Mouse (Mus musculus) lung, postnatal 0 days (tissue): ENCODE measurements around the gene Fam50b. TPM values are rescaled to one million over a fixed set of nuclear protein-coding genes. Genes with fewer than 3 reads are reported as not detected.

ENCODE experiments used
- ATAC-seq: fragments of 200-750 bp; cut with Nextera tagmentation; 2 replicates; pipeline ENCODE4 v1.8.0; 2017; ENCODE audit warnings: moderate library complexity
- DNase-seq: peaks from one replicate; pipeline ENCODE4 v3.0.0-alpha.2; 2016; ENCODE audit warnings: low spot score
- H3K27ac ChIP-seq: fragments of 300-500 bp; sonication (generic); 2 replicates; pipeline ENCODE4 v1.5.1; 2014; ENCODE audit warnings: antibody characterized with exemption, mild to moderate bottlenecking, low read length, mixed read lengths
- H3K27me3 ChIP-seq: fragments of 300-500 bp; sonication (generic); replicated peaks from 2 replicates; pipeline ENCODE4 v1.6.1; 2014; ENCODE audit warnings: low read length, mixed read lengths; ENCODE audit not compliant: insufficient read depth
- H3K36me3 ChIP-seq: fragments of 300-500 bp; sonication (generic); 2 replicates; pipeline ENCODE4 v1.6.1; 2014; ENCODE audit warnings: low read length, mixed read lengths; ENCODE audit not compliant: insufficient read depth
- H3K4me1 ChIP-seq: fragments of 300-500 bp; sonication (generic); 2 replicates; pipeline ENCODE4 v1.6.1; 2014; ENCODE audit warnings: antibody characterized with exemption, low read depth, low read length, mixed read lengths; ENCODE audit not compliant: insufficient read depth
- H3K4me2 ChIP-seq: fragments of 300-500 bp; sonication (generic); replicated peaks from 2 replicates; pipeline ENCODE4 v1.6.1; 2014; ENCODE audit warnings: low read depth, mild to moderate bottlenecking, low read length, moderate library complexity, mixed read lengths
- H3K4me3 ChIP-seq: fragments of 300-500 bp; sonication (generic); 2 replicates; pipeline ENCODE4 v1.5.1; 2014; ENCODE audit warnings: low read depth, low read length
- H3K9ac ChIP-seq: fragments of 300-500 bp; sonication (generic); replicated peaks from 2 replicates; pipeline ENCODE4 v1.6.1; 2014; ENCODE audit warnings: low read depth, mild to moderate bottlenecking
- H3K9me3 ChIP-seq: fragments of 300-500 bp; sonication (generic); 2 replicates; pipeline ENCODE4 v1.6.1; 2016; ENCODE audit warnings: low read length, mixed read lengths
- CTCF ChIP-seq: IDR thresholded peaks from 2 replicates; pipeline ENCODE4 v1.5.1; 2016; ENCODE audit warnings: antibody characterized with exemption, mild to moderate bottlenecking
- EP300 ChIP-seq: IDR thresholded peaks from 2 replicates; pipeline ENCODE4 v1.6.1; 2016; ENCODE audit warnings: antibody characterized with exemption, mild to moderate bottlenecking, control low read depth
- WGBS: fragments of 180-500 bp; shearing (Covaris S2); extraction: QIAGEN DNeasy Blood & Tissue Kit; methylation state at CpG from one replicate; pipeline ENCODE4 v1.1.7; 2014; 5-methylcytosine and 5-hydroxymethylcytosine counted together
- polyA plus RNA-seq: library from polyadenylated mRNA; unstranded; fragments of >200 nt; fragmentation: Nextera tagmentation; extraction: Ambion mirVana; gene quantifications from 2 replicates; pipeline ENCODE4 v1.2.1, GENCODE M21; 2015

Fam50b gene
- polyA plus RNA-seq, 1 experiment from 2014 or later = 0.10 TPM

- no peaks in the 10 kb centered on the region for H3K9me3 ChIP-seq
- DNase-seq (no peak), ATAC-seq (no peak)
- no peak overlapping the region for H3K4me2 ChIP-seq
- H3K9ac ChIP-seq = no peak overlapping the region
- H3K27ac ChIP-seq = no peak overlapping the region
- TF ChIP-seq EP300 (no peak), CTCF (no peak)
- no peaks in the 10 kb centered on the region; the same call in 1 of the 2 replicates for H3K4me1 ChIP-seq
- 72% methylated on average over 1 of the region's 1 CpGs for WGBS
- H3K36me3 ChIP-seq = no peaks in the 10 kb centered on the region
- H3K4me3 ChIP-seq = no peak overlapping the region
- no peaks in the 10 kb centered on the region for H3K27me3 ChIP-seq
Observed at GRCm38 (mm10) chr13:34700630-34701029, 34.0 kb upstream of the Fam50b start.

- Histone ChIP-seq H3K4me3 (no peak overlapping the region), H3K4me2 (no peak overlapping the region), H3K4me1 (no peaks in the 10 kb centered on the region), H3K9me3 (no peaks in the 10 kb centered on the region), H3K36me3 (no peaks in the 10 kb centered on the region), H3K27ac (no peak overlapping the region), H3K27me3 (no peaks in the 10 kb centered on the region), H3K9ac (no peak overlapping the region)
- no peak for TF ChIP-seq CTCF
- DNase-seq (no peak), ATAC-seq (no peak)
- 47% methylated on average over 2 of the region's 2 CpGs for whole genome bisulfite sequencing
Observed at GRCm38 (mm10) chr13:34703301-34703700, 31.3 kb upstream of the Fam50b start.

- Histone ChIP-seq H3K4me3 (no peak overlapping the region), H3K27ac (no peak overlapping the region), H3K27me3 (no peaks in the 10 kb centered on the region), H3K4me2 (no peak overlapping the region), H3K36me3 (no peaks in the 10 kb centered on the region), H3K9ac (no peak overlapping the region), H3K9me3 (no peaks in the 10 kb centered on the region), H3K4me1 (no peaks in the 10 kb centered on the region)
- ATAC-seq = no peak
- WGBS = 61% methylated on average over 1 of the region's 1 CpGs
- TF ChIP-seq EP300 (no peak), CTCF (no peak)
- no peak for DNase-seq
Observed at GRCm38 (mm10) chr13:34703795-34704194, 30.9 kb upstream of the Fam50b start.

GRCm38 (mm10) chr13:34704835-34705234 lies 29.8 kb upstream of the Fam50b start:
- Histone ChIP-seq H3K4me2 (no peak overlapping the region), H3K27ac (no peak overlapping the region), H3K4me1 (peaks cover 6% of the 10 kb centered on the region; the same call in 1 of the 2 replicates), H3K4me3 (no peak overlapping the region), H3K9ac (no peak overlapping the region), H3K27me3 (no peaks in the 10 kb centered on the region), H3K9me3 (no peaks in the 10 kb centered on the region), H3K36me3 (no peaks in the 10 kb centered on the region)
- 92% methylated on average over 3 of the region's 3 CpGs for WGBS
- ATAC-seq (no peak), DNase-seq (no peak)
- TF ChIP-seq CTCF (no peak), EP300 (no peak)

GRCm38 (mm10) chr13:34708955-34709354 lies 25.7 kb upstream of the Fam50b start:
- peak; percentile 97 for DNase-seq

GRCm38 (mm10) chr13:34709566-34709965 lies 25.1 kb upstream of the Fam50b start:
- TF ChIP-seq EP300 (no peak), CTCF (no peak)
- H3K4me1 ChIP-seq = peaks cover 6% of the 10 kb centered on the region; the same call in 1 of the 2 replicates
- ATAC-seq = peak; percentile 83
- H3K27me3 ChIP-seq = no peaks in the 10 kb centered on the region
- peak overlapping the region; percentile 73 for H3K27ac ChIP-seq
- no peak overlapping the region for H3K9ac ChIP-seq
- H3K9me3 ChIP-seq = no peaks in the 10 kb centered on the region
- peak; percentile 69 for DNase-seq
- H3K4me3 ChIP-seq = no peak overlapping the region
- no peak overlapping the region for H3K4me2 ChIP-seq
- 49% methylated on average over 4 of the region's 4 CpGs for WGBS
- no peaks in the 10 kb centered on the region for H3K36me3 ChIP-seq

More at GRCm38 (mm10) chr13:34708955-34709354, 25.7 kb upstream of the Fam50b start:
- Histone ChIP-seq H3K27ac (peak overlapping the region; percentile 73), H3K4me1 (peaks cover 6% of the 10 kb centered on the region; the same call in 1 of the 2 replicates), H3K4me2 (no peak overlapping the region), H3K9me3 (no peaks in the 10 kb centered on the region), H3K27me3 (no peaks in the 10 kb centered on the region), H3K9ac (no peak overlapping the region), H3K4me3 (no peak overlapping the region), H3K36me3 (no peaks in the 10 kb centered on the region)
- ATAC-seq = peak; percentile 97
- no peak for TF ChIP-seq CTCF
- peak; percentile 100 for TF ChIP-seq EP300
- WGBS = 6% methylated on average over 3 of the region's 3 CpGs

GRCm38 (mm10) chr13:34711410-34711809 lies 23.2 kb upstream of the Fam50b start:
- H3K4me3 ChIP-seq = no peak overlapping the region
- no peaks in the 10 kb centered on the region for H3K9me3 ChIP-seq
- DNase-seq (no peak), ATAC-seq (no peak)
- H3K4me2 ChIP-seq = no peak overlapping the region
- no peaks in the 10 kb centered on the region for H3K27me3 ChIP-seq
- TF ChIP-seq CTCF (peak; percentile 22; the same call in 1 of the 2 replicates), EP300 (no peak)
- H3K27ac ChIP-seq = no peak overlapping the region
- no peaks in the 10 kb centered on the region for H3K36me3 ChIP-seq
- 69% methylated on average over 4 of the region's 4 CpGs for WGBS
- peaks cover 9% of the 10 kb centered on the region; the same call in 1 of the 2 replicates for H3K4me1 ChIP-seq
- H3K9ac ChIP-seq = no peak overlapping the region
